Mouse (Mus musculus) myocyte (in vitro differentiated cells): ENCODE results near the gene Thnsl1. TPM values are rescaled to one million over a fixed set of nuclear protein-coding genes. Genes with fewer than 3 reads are reported as not detected.

Source experiments
- H3K27me3 ChIP-seq: one replicate; pipeline ENCODE4 v1.6.1; 2011; ENCODE audit not compliant: control insufficient read depth, insufficient read depth, insufficient read length
- H3K36me3 ChIP-seq: one replicate; pipeline ENCODE4 v1.6.1; 2011; ENCODE audit not compliant: control insufficient read depth, insufficient read depth
- H3K4me2 ChIP-seq: one replicate; pipeline ENCODE4 v1.6.1; 2011; ENCODE audit warnings: low read depth, control low read depth
- H3K4me3 ChIP-seq: one replicate; pipeline ENCODE4 v1.5.1; 2011; ENCODE audit warnings: mild to moderate bottlenecking, control low read depth, moderate library complexity
- H3K79me2 ChIP-seq: one replicate; pipeline ENCODE4 v1.6.1; 2011; ENCODE audit not compliant: control insufficient read depth, insufficient read depth
- H3ac ChIP-seq: one replicate; pipeline ENCODE4 v1.6.1; 2011; ENCODE audit not compliant: control insufficient read depth, insufficient read length
- CEBPB ChIP-seq: IDR thresholded peaks from 2 replicates; pipeline ENCODE4 v1.6.1; 2011; ENCODE audit warnings: mild to moderate bottlenecking, moderate library complexity; ENCODE audit not compliant: poor library complexity, insufficient read depth, severe bottlenecking
- E2F4 ChIP-seq: IDR thresholded peaks from one replicate; pipeline ENCODE4 v1.6.1; 2011; ENCODE audit warnings: mild to moderate bottlenecking, control low read depth, moderate library complexity; ENCODE audit not compliant: insufficient read depth
- MAX ChIP-seq: IDR thresholded peaks from one replicate; pipeline ENCODE4 v1.6.1; 2011; ENCODE audit warnings: low read depth, mild to moderate bottlenecking, control low read depth
- MYOD1 ChIP-seq, 3 experiments: IDR thresholded peaks; one replicate each; pipeline ENCODE4 v1.6.1; 2011; ENCODE audit warnings: control low read depth in 2 of 3, low read depth in 2 of 3, mild to moderate bottlenecking in 2 of 3, moderate library complexity in 1 of 3; ENCODE audit not compliant: insufficient read length in 2 of 3, control insufficient read depth in 1 of 3
- MYOG ChIP-seq, 3 experiments: IDR thresholded peaks; one replicate each; pipeline ENCODE4 v1.6.1; 2011; ENCODE audit warnings: control low read depth in 2 of 3, low read depth in 2 of 3, mild to moderate bottlenecking in 2 of 3; ENCODE audit not compliant: insufficient read length in 2 of 3, control insufficient read depth in 1 of 3, insufficient read depth in 1 of 3
- POLR2A ChIP-seq: IDR thresholded peaks from one replicate; pipeline ENCODE4 v1.6.1; 2011; ENCODE audit warnings: low read depth, mild to moderate bottlenecking, control low read depth, moderate library complexity; ENCODE audit not compliant: insufficient read length
- POLR2AphosphoS2 ChIP-seq: IDR thresholded peaks from one replicate; pipeline ENCODE4 v1.6.1; 2011; ENCODE audit warnings: low read depth, control low read depth; ENCODE audit not compliant: insufficient read length
- REST ChIP-seq: IDR thresholded peaks from one replicate; pipeline ENCODE4 v1.6.1; 2011; ENCODE audit warnings: mild to moderate bottlenecking, control low read depth, moderate library complexity; ENCODE audit not compliant: insufficient read depth, insufficient read length
- SRF ChIP-seq: IDR thresholded peaks from one replicate; pipeline ENCODE4 v1.6.1; 2011; ENCODE audit warnings: low read depth; ENCODE audit not compliant: control insufficient read depth, insufficient read length
- TCF12 ChIP-seq: IDR thresholded peaks from one replicate; pipeline ENCODE4 v1.6.1; 2011; ENCODE audit warnings: mild to moderate bottlenecking, control low read depth; ENCODE audit not compliant: poor library complexity, insufficient read depth, severe bottlenecking
- TCF3 ChIP-seq: IDR thresholded peaks from one replicate; pipeline ENCODE4 v1.6.1; 2011; ENCODE audit warnings: low read depth, control low read depth; ENCODE audit not compliant: insufficient read length
- USF1 ChIP-seq: IDR thresholded peaks from one replicate; pipeline ENCODE4 v1.6.1; 2011; ENCODE audit warnings: low read depth, mild to moderate bottlenecking, control low read depth, moderate library complexity
- polyA plus RNA-seq: library from polyadenylated mRNA; unstranded; fragments of >200 nt; fragmentation: generic; extraction: Trizol; gene quantifications from one replicate; pipeline ENCODE4 v1.2.1, GENCODE M21; 2012; ENCODE audit warnings: missing spikeins

The Thnsl1 gene
- polyA plus RNA-seq, 1 experiment, result 3.6 TPM

GRCm38 (mm10) chr2:21214322-21214721, 8.8 kb downstream of the Thnsl1 start:
- H3ac ChIP-seq, result no peak overlapping the region
- no peak overlapping the region for H3K4me3 ChIP-seq
- H3K27me3 ChIP-seq, result no peaks in the 10 kb centered on the region
- no peak overlapping the region for H3K4me2 ChIP-seq
- H3K36me3 ChIP-seq, result peaks cover 3% of the 10 kb centered on the region
- TF ChIP-seq SRF, result no peak
- TF ChIP-seq TCF3, result no peak
- no peak for TF ChIP-seq E2F4
- TF ChIP-seq USF1, result no peak
- no peaks in the 10 kb centered on the region for H3K79me2 ChIP-seq

GRCm38 (mm10) chr2:21215284-21215683, 9.8 kb downstream of the Thnsl1 start:
- TF ChIP-seq TCF3 (no peak), TCF12 (no peak), CEBPB (no peak), MYOG (IDR thresholded peaks at IDR 0.05; ENCODE audit: control insufficient read depth in 1 of 3, insufficient read depth in 1 of 3, insufficient read length in 2 of 3, low read depth in 2 of 3) (no peak), MYOD1 (IDR thresholded peaks at IDR 0.05; ENCODE audit: control insufficient read depth in 1 of 3, insufficient read length in 2 of 3, low read depth in 2 of 3) (no peak), USF1 (no peak), MAX (no peak), SRF (no peak), REST (no peak), POLR2A (no peak), E2F4 (no peak), POLR2AphosphoS2 (no peak)
- H3K27me3 ChIP-seq, result no peaks in the 10 kb centered on the region
- no peak overlapping the region for H3K4me3 ChIP-seq
- H3K4me2 ChIP-seq, result no peak overlapping the region
- H3K36me3 ChIP-seq, result peaks cover 3% of the 10 kb centered on the region
- no peaks in the 10 kb centered on the region for H3K79me2 ChIP-seq
- no peak overlapping the region for H3ac ChIP-seq

- H3K36me3 ChIP-seq, result no peaks in the 10 kb centered on the region
- no peak overlapping the region for H3K4me2 ChIP-seq
- no peak for TF ChIP-seq TCF3
- H3K27me3 ChIP-seq, result no peaks in the 10 kb centered on the region
- no peaks in the 10 kb centered on the region for H3K79me2 ChIP-seq
- H3K4me3 ChIP-seq, result no peak overlapping the region
- H3ac ChIP-seq, result no peak overlapping the region
Measured at GRCm38 (mm10) chr2:21222453-21223384, 17.2 kb downstream of the Thnsl1 start.

GRCm38 (mm10) chr2:21230276-21230675, 24.8 kb downstream of the Thnsl1 start:
- H3K79me2 ChIP-seq, result no peaks in the 10 kb centered on the region
- H3K4me3 ChIP-seq, result no peak overlapping the region
- no peak overlapping the region for H3K4me2 ChIP-seq
- H3K27me3 ChIP-seq, result no peaks in the 10 kb centered on the region
- H3ac ChIP-seq, result no peak overlapping the region
- TF ChIP-seq E2F4 (no peak), TCF12 (no peak), TCF3 (no peak), MAX (no peak), REST (no peak), POLR2A (no peak), USF1 (no peak), MYOD1 (IDR thresholded peaks at IDR 0.05; ENCODE audit: control insufficient read depth in 1 of 3, insufficient read length in 2 of 3, low read depth in 2 of 3) (peak; percentile 9 to 56 (median 25)), CEBPB (no peak), SRF (no peak), POLR2AphosphoS2 (no peak), MYOG (IDR thresholded peaks at IDR 0.05; ENCODE audit: control insufficient read depth in 1 of 3, insufficient read depth in 1 of 3, insufficient read length in 2 of 3, low read depth in 2 of 3) (peak in 2 of 3 experiments; percentile 34 to 54)
- H3K36me3 ChIP-seq, result no peaks in the 10 kb centered on the region

- Histone ChIP-seq H3K4me2 (no peak overlapping the region), H3ac (no peak overlapping the region), H3K36me3 (no peaks in the 10 kb centered on the region), H3K27me3 (no peaks in the 10 kb centered on the region), H3K79me2 (no peaks in the 10 kb centered on the region), H3K4me3 (no peak overlapping the region)
- TF ChIP-seq TCF12 (peak; percentile 51), MYOD1 (IDR thresholded peaks at IDR 0.05; ENCODE audit: control insufficient read depth in 1 of 3, insufficient read length in 2 of 3, low read depth in 2 of 3) (peak; percentile 28 to 88 (median 74)), MYOG (IDR thresholded peaks at IDR 0.05; ENCODE audit: control insufficient read depth in 1 of 3, insufficient read depth in 1 of 3, insufficient read length in 2 of 3, low read depth in 2 of 3) (peak in 2 of 3 experiments; percentile 62 to 74), SRF (no peak)
Measured at GRCm38 (mm10) chr2:21231147-21231546, 25.6 kb downstream of the Thnsl1 start.
